Mouse (Mus musculus) CD4-positive naive resting alpha-beta T cell, adult 57 days (primary cell): ENCODE measurements around the gene Olfr575. TPM values are rescaled to one million over a fixed set of nuclear protein-coding genes. Genes with fewer than 3 reads are reported as not detected.

ENCODE experiments used
- total RNA-seq: library from RNA; stranded (reverse); gene quantifications from one replicate; pipeline ENCODE4 v1.2.4, GENCODE M21; 2023

Olfr575 gene
- total RNA-seq: not detected

DNA sequence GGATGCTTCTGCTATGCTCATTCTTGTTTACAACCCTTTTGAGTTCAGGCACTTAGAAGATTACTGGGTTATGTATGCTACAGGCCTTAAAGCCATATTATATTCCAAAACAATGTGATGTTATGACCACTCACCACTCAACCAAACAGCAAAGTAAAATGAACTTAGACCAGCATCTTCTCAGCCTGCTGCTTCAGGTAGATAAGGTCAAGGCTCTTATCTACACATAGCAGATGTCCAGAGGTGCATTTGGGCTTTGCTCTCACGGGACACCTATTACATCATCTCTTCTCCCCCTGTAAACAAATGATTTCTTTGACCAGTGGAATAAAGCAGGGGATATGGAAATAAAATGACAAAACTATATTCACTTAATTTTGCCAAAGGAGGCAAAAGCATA, at the start of gene Olfr575:
Gene Olfr575, minus strand, starts transcription at position 183 of the 400 bp plus-strand sequence.

DNA sequence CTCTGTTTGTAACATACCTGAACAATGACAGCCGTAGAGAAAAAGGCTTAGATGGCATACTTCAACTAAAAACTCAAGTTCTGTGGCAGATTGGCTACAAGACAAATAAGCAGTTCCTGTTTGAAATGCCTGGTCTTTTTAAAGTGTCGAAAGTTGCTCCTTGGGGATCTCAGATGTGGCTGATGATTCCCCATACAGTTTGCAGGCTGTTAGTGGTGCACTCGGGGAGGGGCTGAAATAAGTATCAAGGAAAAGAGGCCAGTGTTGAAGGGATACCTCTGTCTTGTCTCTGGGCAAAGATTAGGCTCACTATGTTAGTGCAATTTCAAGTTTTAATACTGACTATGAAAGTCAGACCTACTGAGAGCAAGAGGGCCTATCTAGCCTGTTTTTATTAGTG, 30.6 kb upstream of the Olfr575 start, which contains the start of gene Olfr578:
Gene Olfr578, minus strand, starts transcription at position 101 of the 400 bp plus-strand sequence.

DNA sequence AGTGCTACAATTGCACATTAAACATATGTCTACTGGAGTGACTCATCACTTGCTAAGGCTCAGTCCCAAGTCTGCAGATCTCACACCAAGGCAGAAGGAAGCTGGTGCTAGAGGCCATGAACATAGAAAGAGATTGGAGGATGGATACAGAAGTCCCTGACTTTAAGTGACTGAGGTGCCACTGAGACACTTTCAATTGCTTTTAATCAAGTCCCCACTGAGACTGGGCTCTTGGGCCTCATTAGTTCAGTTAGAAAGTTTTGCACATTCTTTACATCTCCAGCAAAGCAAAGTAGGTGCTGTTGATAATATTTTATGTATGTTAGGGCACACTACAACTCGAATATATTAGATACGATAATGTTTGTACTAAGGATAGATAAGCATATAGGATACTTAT, 17.3 kb upstream of the Olfr575 start, which contains the start of gene Olfr577:
Gene Olfr577, minus strand, starts transcription at position 101 of the 400 bp plus-strand sequence.

DNA sequence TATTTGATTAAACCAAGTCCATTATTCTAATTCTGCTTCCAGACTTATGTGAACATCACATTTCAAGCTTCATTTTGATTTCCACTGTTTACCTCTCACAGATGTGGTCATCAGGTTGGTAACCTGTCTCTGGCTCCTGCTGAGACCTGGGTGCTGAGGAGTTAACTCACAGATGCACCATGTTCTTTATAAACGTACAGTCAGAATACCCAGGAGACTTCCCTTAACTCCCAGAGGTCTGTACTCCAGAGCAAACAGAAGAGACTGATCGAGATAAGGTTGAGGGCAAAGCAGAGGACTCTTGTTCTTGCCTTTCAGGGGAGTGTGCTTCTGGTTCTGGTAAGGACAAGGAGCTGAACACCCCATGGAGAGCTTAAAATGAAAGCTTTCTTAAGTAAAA, 3.8 kb upstream of the Olfr575 start, which contains the start of gene Olfr576:
Gene Olfr576, plus strand, starts transcription at position 301 of the 400 bp plus-strand sequence.

DNA sequence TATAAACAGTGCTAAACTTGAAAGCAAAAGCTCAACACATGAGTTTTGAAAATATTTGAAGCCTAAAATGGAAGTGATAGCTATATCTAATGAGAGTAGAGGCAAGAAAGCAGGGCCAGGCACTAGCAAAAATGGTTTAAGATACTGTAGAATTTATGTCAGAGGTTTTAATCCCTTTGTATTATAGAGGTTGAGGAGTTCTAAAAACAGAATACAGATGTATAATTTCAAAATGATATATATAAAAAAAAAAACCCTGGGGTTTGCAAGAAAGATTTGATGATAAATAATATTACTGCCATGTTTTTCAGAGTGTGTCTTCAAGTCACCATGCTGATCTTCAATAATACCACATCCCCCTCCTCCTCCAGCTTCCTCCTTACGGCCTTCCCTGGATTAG, 10.4 kb downstream of the Olfr575 start, which contains the start of gene Olfr574:
Gene Olfr574, plus strand, starts transcription at position 301 of the 400 bp plus-strand sequence.

DNA sequence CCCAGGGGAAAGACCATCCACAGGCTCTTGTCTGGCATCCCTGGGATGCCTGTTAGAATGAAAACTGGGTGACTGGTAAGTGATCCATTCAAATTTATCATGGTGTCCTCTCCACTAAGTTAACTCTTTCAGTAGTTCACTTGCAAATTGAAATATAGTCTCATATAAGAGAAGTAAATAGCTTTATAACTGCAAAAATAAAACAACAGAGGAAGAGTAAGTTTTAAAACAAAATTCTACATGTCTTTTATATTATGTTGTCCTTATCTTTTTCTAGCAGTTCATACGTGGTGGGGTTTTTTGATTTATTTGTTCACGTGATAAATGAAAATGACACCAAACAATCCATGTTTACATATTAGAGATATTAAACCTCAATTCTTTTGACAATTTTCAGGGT, 16.1 kb downstream of the Olfr575 start, which contains the start of gene Olfr573-ps1:
Gene Olfr573-ps1, minus strand, starts transcription at position 101 of the 400 bp plus-strand sequence.

DNA sequence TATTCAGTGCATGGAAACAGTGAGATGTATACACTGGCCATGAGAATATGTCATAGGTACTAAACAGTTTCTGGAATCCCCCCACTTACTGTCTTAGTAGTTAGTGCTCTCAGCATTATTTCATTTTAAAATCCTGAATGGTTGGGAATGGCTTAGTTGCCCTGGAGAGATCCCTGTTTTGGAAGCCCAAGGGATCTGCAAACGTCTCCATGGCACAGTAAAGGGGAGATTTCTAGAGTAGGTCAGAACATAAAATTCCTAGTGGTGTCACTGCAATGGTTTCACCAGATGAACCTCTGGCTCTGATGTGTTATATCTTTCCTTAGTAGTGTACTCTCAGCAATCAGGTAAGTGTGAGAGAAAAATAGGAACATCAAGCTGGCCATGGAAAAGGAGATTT, 34.5 kb downstream of the Olfr575 start, which contains the start of gene Olfr572:
Gene Olfr572, plus strand, starts transcription at position 301 of the 400 bp plus-strand sequence.

DNA sequence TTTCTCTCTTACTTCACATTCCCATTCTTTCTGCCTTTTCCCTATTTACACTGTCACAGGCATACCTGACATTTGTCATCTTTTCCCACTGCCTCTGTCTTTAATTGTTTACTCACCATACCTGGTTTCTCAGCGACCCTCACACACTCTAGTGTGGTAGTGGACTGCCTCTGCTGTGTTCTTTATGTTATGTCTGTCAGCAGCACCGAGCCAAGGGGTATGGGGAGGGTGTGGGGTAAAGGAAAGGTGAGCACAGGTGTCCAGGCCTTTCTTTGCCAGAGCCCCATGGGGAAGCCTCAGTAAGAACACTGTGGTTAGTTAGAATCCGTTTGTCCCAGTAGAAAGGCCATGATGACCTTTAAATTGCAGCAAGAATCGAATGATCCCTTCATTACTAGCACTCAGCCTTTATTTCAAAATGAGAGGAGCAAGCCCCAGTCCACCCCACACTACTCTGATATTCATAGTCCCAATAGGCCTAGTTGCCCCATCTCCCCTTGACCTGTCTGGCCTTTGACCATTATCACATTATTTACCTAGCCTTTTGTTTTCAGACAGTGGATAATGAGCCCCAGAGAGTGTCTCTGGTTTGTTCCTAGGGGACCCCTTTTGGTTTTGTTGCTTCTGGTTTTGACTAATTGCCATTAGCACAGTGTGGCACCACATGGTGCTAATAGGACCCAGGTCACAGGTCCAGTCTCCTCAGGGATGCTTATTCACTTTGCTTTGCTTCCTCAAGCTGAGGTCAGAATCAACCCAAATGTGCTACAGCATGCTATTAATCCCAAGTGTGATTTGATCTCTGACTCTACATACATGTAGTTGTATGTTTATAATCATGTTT, 41.3 kb downstream of the Olfr575 start, which contains the start of gene Olfr571:
Gene Olfr571, minus strand, starts transcription at position 505 of the 844 bp plus-strand sequence.

Other genes with a start within 250 kb of the Olfr575 start
- gene Olfr33, start 239.7 kb downstream of the Olfr575 start, total RNA-seq: not detected
- gene Olfr559, start 231.3 kb downstream of the Olfr575 start, total RNA-seq: not detected
- gene Olfr560, start 199.4 kb downstream of the Olfr575 start, total RNA-seq: not detected
- not detected for gene Olfr78, start 199.3 kb downstream of the Olfr575 start, total RNA-seq
- not detected for gene Olfr561, start 187.6 kb downstream of the Olfr575 start, total RNA-seq
- not detected for gene Olfr564, start 155.3 kb downstream of the Olfr575 start, total RNA-seq
- gene Olfr566, start 100.0 kb downstream of the Olfr575 start, total RNA-seq: not detected
- gene Olfr568, start 81.7 kb downstream of the Olfr575 start, total RNA-seq: not detected
- gene Olfr569, start 67.9 kb downstream of the Olfr575 start, total RNA-seq: not detected
- gene Olfr570, start 64.2 kb downstream of the Olfr575 start, total RNA-seq: not detected
- not detected for gene Olfr571, start 41.2 kb downstream of the Olfr575 start, total RNA-seq
- gene Olfr572, start 34.4 kb downstream of the Olfr575 start, total RNA-seq: not detected
- gene Olfr573-ps1, start 16.2 kb downstream of the Olfr575 start, total RNA-seq: not detected
- gene Olfr574, start 10.3 kb downstream of the Olfr575 start, total RNA-seq: not detected
- not detected for gene Olfr576, start 3.9 kb upstream of the Olfr575 start, total RNA-seq
- not detected for gene Olfr577, start 17.2 kb upstream of the Olfr575 start, total RNA-seq
- gene Olfr578, start 30.5 kb upstream of the Olfr575 start, total RNA-seq: not detected
- gene Olfr582, start 79.2 kb upstream of the Olfr575 start, total RNA-seq: not detected
- not detected for gene Olfr583, start 92.5 kb upstream of the Olfr575 start, total RNA-seq
- gene Olfr584, start 123.1 kb upstream of the Olfr575 start, total RNA-seq: not detected
- gene Olfr585, start 138.9 kb upstream of the Olfr575 start, total RNA-seq: not detected
- gene Olfr586, start 166.9 kb upstream of the Olfr575 start, total RNA-seq: not detected
- gene Olfr588-ps1, start 182.1 kb upstream of the Olfr575 start, total RNA-seq: not detected
- gene Olfr589, start 197.6 kb upstream of the Olfr575 start, total RNA-seq: not detected
- not detected for gene Olfr591, start 219.6 kb upstream of the Olfr575 start, total RNA-seq
- gene Olfr592, start 226.0 kb upstream of the Olfr575 start, total RNA-seq: not detected